Mouse (Mus musculus) heart, postnatal 36 days (tissue): ENCODE data around the gene Slc22a15. TPM values are rescaled to one million over a fixed set of nuclear protein-coding genes. Genes with fewer than 3 reads are reported as not detected.
"Not testable (repeated sequence)": the region's sequence is repeated elsewhere in the genome, so short reads cannot be mapped to it uniquely, and the experiment has no call there.

Experiments
- DNase-seq, 2 experiments: peaks; one replicate each; pipeline ENCODE4 v3.0.0; 2021 to 2022
- intact Hi-C: fragments of 180-260 bp; cut with DNase I; formaldehyde crosslinking; loops from one replicate; pipeline ENCODE4 v1.15.1; 2025
- total RNA-seq, 2 experiments: library from RNA; stranded (reverse); gene quantifications; 2 replicates each; pipeline ENCODE4 v1.2.3; 2021

Gene Slc22a15
- total RNA-seq, 2 experiments from 2014 or later, result 2.5 to 2.8 TPM

DNA sequence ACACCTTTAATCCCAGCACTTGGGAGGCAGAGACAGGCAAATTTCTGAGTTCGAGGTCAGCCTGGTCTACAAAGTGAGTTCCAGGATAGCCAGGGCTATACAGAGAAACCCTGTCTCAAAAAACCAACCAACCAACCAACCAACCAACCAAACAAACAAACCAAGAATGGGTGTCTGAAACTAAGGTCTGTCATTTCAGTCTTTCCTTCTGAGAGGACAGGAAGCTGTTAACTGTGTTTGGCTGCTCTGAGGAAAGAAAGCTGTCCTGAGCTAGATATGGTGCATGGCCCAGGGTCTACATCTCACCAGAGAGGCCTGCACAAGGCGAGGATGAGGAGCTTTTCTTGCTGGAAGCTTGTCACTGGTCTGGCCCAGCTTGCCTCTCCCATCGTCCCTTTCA is 103.5 kb downstream of the Slc22a15 start:
- intact Hi-C loops, DNase-seq: not testable (repeated sequence)

DNA sequence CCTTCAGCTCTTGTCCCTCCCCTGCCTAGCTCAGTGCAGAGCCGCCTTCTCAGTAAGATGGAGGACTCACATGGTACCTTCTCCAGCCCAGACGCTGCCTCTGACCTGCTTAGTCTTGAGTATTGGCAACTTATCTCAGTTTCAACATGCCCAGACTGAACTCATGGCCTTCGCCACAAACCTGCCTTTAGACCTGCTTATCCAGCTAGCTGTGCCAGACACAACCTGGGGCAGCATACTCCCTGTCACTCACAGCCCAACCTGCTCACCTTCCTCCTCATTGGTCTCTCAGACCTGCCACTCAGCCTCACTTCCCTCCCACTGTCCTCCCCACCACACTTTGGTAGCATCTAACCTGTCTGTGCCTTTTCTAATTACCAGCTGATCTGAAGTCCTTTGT is 108.2 kb downstream of the Slc22a15 start:
- DNase-seq, result no peak
- intact Hi-C loops, result no loop called here

DNA sequence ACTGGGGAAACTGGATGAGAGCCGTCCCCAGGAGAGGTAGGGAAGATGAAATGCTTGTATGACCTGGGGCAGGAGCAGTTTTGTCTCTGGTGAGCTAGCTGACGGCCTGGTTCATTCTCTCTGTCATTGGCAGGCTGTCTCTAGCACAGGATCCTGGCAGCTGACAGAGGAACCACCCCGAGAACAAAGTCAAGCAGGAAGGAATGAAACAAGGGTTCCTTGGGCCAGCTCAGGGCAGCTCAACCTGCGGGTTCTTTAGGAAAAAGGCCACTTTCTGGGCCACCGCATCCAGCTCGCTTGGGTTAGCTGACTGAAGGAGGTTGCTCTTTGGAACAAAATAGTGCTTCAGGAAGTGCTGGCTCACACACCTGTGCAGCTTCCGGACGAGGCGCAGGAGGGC is 109.5 kb downstream of the Slc22a15 start:
- intact Hi-C loops, result loop anchor here (5.0 kb wide), 3 partner anchors 497 to 852 kb away; no protein-coding TSS in a partner anchor
- DNase-seq, result no peak

DNA sequence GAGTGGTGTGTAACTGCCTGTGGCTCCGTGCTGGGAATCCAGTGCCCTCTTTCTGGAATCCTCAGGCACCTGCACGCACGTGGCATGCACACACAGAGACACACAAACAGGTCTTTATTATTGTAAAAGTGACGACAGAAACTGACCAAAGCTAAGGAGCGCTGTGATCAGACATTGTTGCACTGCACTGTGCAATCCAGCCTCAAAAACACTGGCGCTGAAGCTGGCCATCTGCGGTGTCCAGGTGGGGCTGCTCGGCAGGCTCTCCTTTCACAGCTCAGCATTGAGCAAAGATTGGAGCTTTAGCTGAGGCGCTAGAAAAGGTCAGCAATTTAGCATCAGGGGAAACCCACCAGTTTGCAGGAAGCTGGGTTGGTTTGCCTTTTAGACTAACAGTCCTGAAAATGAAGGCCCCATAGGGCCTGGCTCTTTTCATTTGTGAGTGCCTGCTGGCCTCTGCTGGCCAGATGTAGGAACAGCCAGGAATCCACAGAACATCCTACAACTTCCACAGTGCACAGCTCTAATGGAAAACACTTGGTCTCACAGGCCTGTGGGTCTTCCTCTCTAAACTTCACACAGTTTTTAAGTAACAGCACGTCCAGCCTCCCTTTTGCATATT is 111.8 kb downstream of the Slc22a15 start:
- DNase-seq, result peak; percentile 63 to 69
- intact Hi-C loops, result loop anchor here (1.0 to 5.0 kb wide), 6 partner anchors 306 to 850 kb away; no protein-coding TSS in a partner anchor

DNA sequence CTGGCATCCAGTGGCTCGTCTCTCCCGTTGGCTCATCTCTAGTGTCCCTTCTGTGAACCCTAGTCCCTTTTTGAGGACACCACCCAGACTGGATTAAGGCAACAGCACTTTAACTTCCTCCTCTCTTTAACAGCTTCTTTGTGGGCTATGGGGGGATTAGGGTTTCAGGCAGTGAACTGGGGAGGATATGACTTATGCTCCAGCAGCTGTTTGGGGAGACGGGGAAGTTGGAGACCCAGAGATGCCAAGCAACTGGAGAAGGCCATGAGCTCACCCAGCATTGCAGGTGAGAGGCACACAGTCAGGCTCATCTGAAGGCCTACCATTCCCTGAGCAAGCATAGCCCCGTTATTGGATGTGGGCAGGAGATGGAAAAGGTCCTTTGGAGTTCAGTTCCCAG is 112.3 kb downstream of the Slc22a15 start:
- intact Hi-C loops, result loop anchor here (1.0 to 5.0 kb wide), 6 partner anchors 306 to 850 kb away; no protein-coding TSS in a partner anchor
- DNase-seq, result no peak

DNA sequence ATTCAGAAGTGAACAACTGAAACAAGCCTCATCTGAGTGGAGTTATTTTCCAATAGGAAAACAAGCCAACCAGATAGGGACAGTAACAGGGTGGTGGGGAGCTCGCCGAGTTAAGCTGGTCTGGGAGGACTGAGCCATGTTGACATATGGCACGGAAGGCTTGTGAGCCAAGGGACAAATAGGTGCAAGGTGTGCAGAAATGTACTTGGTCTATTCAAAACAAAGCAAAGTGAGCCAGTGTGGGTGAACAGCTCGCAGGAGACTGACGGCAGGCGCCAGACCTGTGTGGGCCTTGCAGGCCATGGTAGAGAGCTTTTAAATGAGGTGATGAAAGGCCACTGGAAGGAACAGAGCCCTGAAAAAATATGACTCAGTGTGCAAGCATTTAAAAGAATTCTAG is 116.6 kb downstream of the Slc22a15 start:
- intact Hi-C loops, result loop anchor here (2.0 kb wide), 1 partner anchor 203 kb away; the partner anchor contains the start of gene Atp1a1
- DNase-seq, result no peak

DNA sequence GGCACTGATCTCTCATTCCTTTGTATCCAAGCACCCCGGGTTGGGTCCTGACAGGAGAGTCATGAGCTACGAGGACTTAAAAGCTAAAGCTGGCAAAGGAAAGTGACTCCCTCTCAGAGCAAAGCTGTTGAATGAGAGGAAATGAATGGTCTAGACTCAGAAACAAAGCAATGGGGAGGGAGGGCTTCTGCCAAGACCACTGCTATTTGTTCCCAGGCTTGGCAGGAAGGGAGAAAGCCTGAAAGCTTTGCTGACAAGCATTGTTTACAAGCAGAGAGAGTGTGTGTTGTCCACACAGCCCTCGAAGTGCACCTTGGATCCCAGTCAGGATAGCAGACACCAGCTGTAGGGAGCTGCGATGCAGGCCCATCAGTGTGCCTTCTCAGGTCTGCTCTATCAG is 117.3 kb downstream of the Slc22a15 start:
- intact Hi-C loops, result loop anchor here (1.0 to 2.0 kb wide), 2 partner anchors 202 to 301 kb away; partner anchors contain the start of gene Atp1a1
- no peak for DNase-seq

DNA sequence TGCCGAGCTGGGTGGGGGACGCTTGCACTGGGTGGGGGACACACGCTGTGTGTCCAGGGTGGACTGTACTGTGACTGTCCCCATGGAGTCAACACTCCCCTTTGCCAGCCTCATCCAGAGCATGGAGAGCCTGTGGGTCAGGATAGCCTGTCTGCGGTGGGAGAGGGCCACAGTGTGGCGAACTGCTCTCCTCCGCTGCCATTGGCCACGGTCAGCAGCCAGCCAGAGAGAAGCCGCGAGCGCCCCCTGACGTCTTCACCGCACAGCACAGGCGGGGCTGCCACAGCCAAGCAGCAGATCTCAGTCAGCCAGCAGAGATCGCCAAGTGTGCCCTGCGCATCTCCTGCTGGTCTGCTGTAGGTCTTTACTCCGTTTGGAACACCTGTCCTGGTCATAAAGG is 118.1 kb downstream of the Slc22a15 start:
- peak; percentile 89 to 92 for DNase-seq
- intact Hi-C loops, result loop anchor here (1.0 to 2.0 kb wide), 2 partner anchors 201 to 300 kb away; partner anchors contain the start of gene Atp1a1

Other genes starting within 250 kb of the Slc22a15 start
- gene Mab21l3, start 75.5 kb downstream of the Slc22a15 start, total RNA-seq, result not detected
- gene Nhlh2, start 85.6 kb upstream of the Slc22a15 start, total RNA-seq, result not detected
- gene Casq2, start 162.0 kb upstream of the Slc22a15 start, total RNA-seq, result 1,000 to 10,000 TPM in 1 of 2 experiments, 100 to 1,000 TPM in 1; 876 to 1,038 TPM